Mouse (Mus musculus) spleen, postnatal 0 days (tissue): ENCODE results near the gene Ccdc110. TPM values are rescaled to one million over a fixed set of nuclear protein-coding genes. Genes with fewer than 3 reads are reported as not detected.

Source experiments
- polyA plus RNA-seq: library from polyadenylated mRNA; unstranded; fragments of >200 nt; fragmentation: Nextera tagmentation; extraction: Ambion mirVana; gene quantifications from 2 replicates; pipeline ENCODE4 v1.2.1, GENCODE M21; 2015

Gene Ccdc110
- 0.07 TPM in 1 of 2 replicates, not detected in the other for polyA plus RNA-seq

DNA sequence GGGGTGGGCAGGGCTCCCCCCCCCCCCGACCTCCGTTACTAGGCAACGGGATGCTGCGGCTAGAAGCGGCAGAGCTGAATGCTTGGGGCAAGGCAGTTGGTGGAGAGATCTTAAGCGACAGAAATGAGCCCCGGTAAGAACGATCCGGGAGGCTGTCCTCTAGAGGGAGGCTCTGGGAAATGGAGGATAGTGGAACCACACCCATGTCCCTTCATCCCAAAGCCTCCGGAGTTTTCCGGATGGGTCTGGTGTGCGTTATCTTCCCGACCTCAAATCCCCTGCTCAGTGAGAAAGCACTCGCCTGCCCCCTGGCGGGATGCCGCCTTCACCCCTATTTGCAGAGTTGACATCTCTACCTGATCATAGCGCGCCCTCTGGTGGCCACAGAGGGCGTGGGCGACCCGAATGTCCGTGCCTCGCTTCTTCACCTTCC is at the start of gene Ccdc110:
Gene Ccdc110, plus strand, starts transcription at position 38 of the 433 bp plus-strand sequence.

GRCm38 (mm10) chr8:45885202-45885685 is 49.2 kb upstream of the Ccdc110 start, which contains the start of gene Pdlim3:
Gene Pdlim3 (plus strand): TSS chr8:45885461.

GRCm38 (mm10) chr8:45975126-45975836 is 40.9 kb downstream of the Ccdc110 start, which contains the start of the genes 1700029J07Rik and Ufsp2:
Gene 1700029J07Rik (minus strand): TSS chr8:45975252.
Gene Ufsp2 (plus strand): TSS chr8:45975528.

Other genes with a start within 250 kb of the Ccdc110 start
- 19.9 TPM in 2 replicates for gene Pdlim3, start 49.2 kb upstream of the Ccdc110 start, polyA plus RNA-seq
- 1.1 and 1.3 TPM in 2 replicates for gene 1700029J07Rik, start 40.6 kb downstream of the Ccdc110 start, polyA plus RNA-seq
- gene Ufsp2, start 40.9 kb downstream of the Ccdc110 start, polyA plus RNA-seq: 48.6 and 53.0 TPM in 2 replicates
- 0.04 and 0.18 TPM in 2 replicates for gene Lrp2bp, start 64.7 kb downstream of the Ccdc110 start, polyA plus RNA-seq
- 3.7 and 4.0 TPM in 2 replicates for gene Ankrd37, start 71.1 kb downstream of the Ccdc110 start, polyA plus RNA-seq
- gene Cfap97, start 217.2 kb downstream of the Ccdc110 start, polyA plus RNA-seq: 14.2 and 17.8 TPM in 2 replicates
- gene Snx25, start 217.5 kb downstream of the Ccdc110 start, polyA plus RNA-seq: 7.8 and 9.5 TPM in 2 replicates